Mouse (Mus musculus) heart, embryonic 12.5 days (tissue): ENCODE data around the gene Ing4. TPM values are rescaled to one million over a fixed set of nuclear protein-coding genes. Genes with fewer than 3 reads are reported as not detected.

Experiments used
- ATAC-seq: fragments of 200-750 bp; cut with Nextera tagmentation; 2 replicates; pipeline ENCODE4 v1.8.0; 2017; ENCODE audit warnings: moderate TSS enrichment, moderate library complexity; ENCODE audit not compliant: insufficient number of reproducible peaks, low FRiP score
- H3K27ac ChIP-seq: fragments of 300-500 bp; sonication (generic); 2 replicates; pipeline ENCODE4 v1.5.1; 2016; ENCODE audit warnings: mild to moderate bottlenecking, moderate library complexity; ENCODE audit not compliant: poor library complexity, severe bottlenecking
- H3K27me3 ChIP-seq: fragments of 300-500 bp; sonication (generic); replicated peaks from 2 replicates; pipeline ENCODE4 v1.6.1; 2016; ENCODE audit warnings: mild to moderate bottlenecking, moderate library complexity
- H3K36me3 ChIP-seq: fragments of 300-500 bp; sonication (generic); 2 replicates; pipeline ENCODE4 v1.6.1; 2016; ENCODE audit warnings: mild to moderate bottlenecking, moderate library complexity
- H3K4me1 ChIP-seq: fragments of 300-500 bp; sonication (generic); replicated peaks from 2 replicates; pipeline ENCODE4 v1.6.1; 2016; ENCODE audit warnings: mild to moderate bottlenecking
- H3K4me2 ChIP-seq: fragments of 300-500 bp; sonication (generic); 2 replicates; pipeline ENCODE4 v1.6.1; 2016; ENCODE audit warnings: mild to moderate bottlenecking, moderate library complexity
- H3K4me3 ChIP-seq: fragments of 300-500 bp; sonication (generic); 2 replicates; pipeline ENCODE4 v1.5.1; 2016; ENCODE audit warnings: mild to moderate bottlenecking
- H3K9ac ChIP-seq: fragments of 300-500 bp; sonication (generic); 2 replicates; pipeline ENCODE4 v1.6.1; 2016; ENCODE audit warnings: mild to moderate bottlenecking, moderate library complexity
- H3K9me3 ChIP-seq: fragments of 300-500 bp; sonication (generic); replicated peaks from 2 replicates; pipeline ENCODE4 v1.6.1; 2016; ENCODE audit warnings: mild to moderate bottlenecking, moderate library complexity
- WGBS: fragments of 180-500 bp; shearing (Covaris S2); methylation state at CpG from one replicate; pipeline ENCODE4 v1.1.7; 2016; 5-methylcytosine and 5-hydroxymethylcytosine counted together
- polyA plus RNA-seq: library from polyadenylated mRNA; unstranded; fragments of >200 nt; fragmentation: Nextera tagmentation; extraction: Ambion mirVana; gene quantifications from 2 replicates; pipeline ENCODE4 v1.2.1, GENCODE M21; 2016

Gene Ing4
- polyA plus RNA-seq, 1 experiment from 2014 or later, result 81.8 TPM

- peak overlapping the region; percentile 65 for H3K4me2 ChIP-seq
- H3K36me3 ChIP-seq, result no peaks in the 10 kb centered on the region
- no peaks in the 10 kb centered on the region for H3K27me3 ChIP-seq
- no peak for ATAC-seq
- H3K9ac ChIP-seq, result peak overlapping the region; percentile 57
- H3K9me3 ChIP-seq, result no peaks in the 10 kb centered on the region
- H3K27ac ChIP-seq, result peak overlapping the region; percentile 87
- peak overlapping the region; percentile 25; the same call in 1 of the 2 replicates for H3K4me3 ChIP-seq
- H3K4me1 ChIP-seq, result peaks cover 31% of the 10 kb centered on the region
- WGBS, result 59% methylated on average over 10 of the region's 10 CpGs
Observed at GRCm38 (mm10) chr6:125090341-125091085, 51.0 kb downstream of the Ing4 start.

DNA sequence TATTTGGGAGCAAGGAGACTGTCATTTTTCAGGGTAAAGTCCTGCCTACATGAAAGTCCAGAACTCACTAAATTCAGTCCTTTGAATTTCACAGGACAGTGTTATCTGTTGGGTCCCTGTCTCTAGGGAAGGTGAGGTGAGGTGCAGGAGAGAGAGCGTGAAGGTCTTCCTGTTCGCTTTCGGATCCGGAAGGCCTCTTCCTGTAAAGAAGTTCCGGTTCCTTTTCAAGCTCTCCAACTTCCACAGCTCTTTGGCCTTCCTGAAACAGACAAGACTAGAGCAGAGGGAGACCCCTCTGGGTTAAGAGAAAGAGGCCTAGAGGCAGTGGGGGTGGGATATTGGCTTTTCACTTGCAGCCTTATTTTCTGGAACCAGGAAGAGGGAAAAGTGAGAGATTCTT, 52.8 kb downstream of the Ing4 start:
- Histone ChIP-seq H3K36me3 (no peaks in the 10 kb centered on the region), H3K4me1 (peaks cover 34% of the 10 kb centered on the region), H3K9ac (no peak overlapping the region), H3K27ac (no peak overlapping the region), H3K4me3 (no peak overlapping the region), H3K27me3 (no peaks in the 10 kb centered on the region), H3K4me2 (no peak overlapping the region), H3K9me3 (no peaks in the 10 kb centered on the region)
- no peak for ATAC-seq
- WGBS, result 64% methylated on average over 5 of the region's 5 CpGs

DNA sequence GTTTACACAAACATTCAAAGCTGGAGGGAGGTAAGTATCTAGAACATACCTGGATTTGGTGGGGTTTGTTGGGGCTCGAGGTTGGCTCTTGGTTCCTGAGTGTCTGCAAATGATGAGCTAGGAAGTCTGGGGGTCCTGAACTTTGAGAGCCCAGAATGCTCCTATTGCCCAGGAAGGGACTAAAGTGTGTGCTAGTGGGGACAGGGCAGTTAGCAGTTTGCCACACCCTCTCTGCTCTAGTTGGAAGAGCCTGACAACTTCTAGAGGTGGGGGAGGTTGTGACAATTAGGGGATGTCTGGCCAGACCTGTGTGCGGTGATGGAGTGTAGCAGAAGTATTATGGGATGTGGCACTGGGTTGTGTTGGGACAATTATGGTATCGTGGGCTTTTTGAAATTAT, 55.3 kb downstream of the Ing4 start:
- Histone ChIP-seq H3K27ac (peak overlapping the region; percentile 95; the same call in 1 of the 2 replicates), H3K4me2 (no peak overlapping the region), H3K4me1 (peaks cover 45% of the 10 kb centered on the region), H3K4me3 (no peak overlapping the region), H3K27me3 (no peaks in the 10 kb centered on the region), H3K9ac (no peak overlapping the region), H3K36me3 (peaks cover 13% of the 10 kb centered on the region), H3K9me3 (no peaks in the 10 kb centered on the region)
- ATAC-seq, result no peak
- 53% methylated on average over 3 of the region's 3 CpGs for WGBS

GRCm38 (mm10) chr6:125095391-125096278, 56.1 kb downstream of the Ing4 start, which contains the start of gene Chd4:
Chd4 (plus strand) TSS chr6:125095981.
- WGBS, result 2% methylated on average over 44 of the region's 45 CpGs
- Histone ChIP-seq H3K9me3 (no peaks in the 10 kb centered on the region), H3K9ac (peak within 1 kb of the TSS; percentile 93), H3K36me3 (peaks cover 21% of the 10 kb centered on the region), H3K27me3 (no peaks in the 10 kb centered on the region), H3K4me3 (peak within 1 kb of the TSS; percentile 89), H3K4me2 (peak within 1 kb of the TSS; percentile 94), H3K4me1 (peaks cover 41% of the 10 kb centered on the region), H3K27ac (peak within 1 kb of the TSS; percentile 95)
- peak; percentile 84 for ATAC-seq

DNA sequence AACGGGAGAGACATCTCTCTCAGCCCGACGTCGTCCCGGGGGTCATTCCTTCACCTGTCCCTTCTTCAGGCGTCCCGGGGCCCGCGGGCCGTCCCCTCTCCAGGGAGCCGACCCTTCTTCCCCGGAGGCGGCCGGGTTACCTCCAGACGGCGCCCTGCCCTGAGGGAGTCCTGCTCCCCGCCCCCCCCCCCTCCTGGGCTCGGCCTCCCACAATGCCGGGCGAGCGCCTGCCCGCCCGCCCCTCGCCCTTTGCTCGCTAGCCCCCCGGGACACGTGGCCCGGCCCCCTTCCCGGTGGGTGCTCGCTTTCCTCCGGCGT, 56.7 kb downstream of the Ing4 start:
- 0% methylated on average over 8 of the region's 32 CpGs for WGBS
- H3K27ac ChIP-seq, result peak overlapping the region; percentile 95
- peak overlapping the region; percentile 93 for H3K9ac ChIP-seq
- H3K36me3 ChIP-seq, result peaks cover 27% of the 10 kb centered on the region
- H3K9me3 ChIP-seq, result no peaks in the 10 kb centered on the region
- peak overlapping the region; percentile 89 for H3K4me3 ChIP-seq
- peaks cover 39% of the 10 kb centered on the region for H3K4me1 ChIP-seq
- no peaks in the 10 kb centered on the region for H3K27me3 ChIP-seq
- ATAC-seq, result peak; percentile 9
- peak overlapping the region; percentile 94 for H3K4me2 ChIP-seq

DNA sequence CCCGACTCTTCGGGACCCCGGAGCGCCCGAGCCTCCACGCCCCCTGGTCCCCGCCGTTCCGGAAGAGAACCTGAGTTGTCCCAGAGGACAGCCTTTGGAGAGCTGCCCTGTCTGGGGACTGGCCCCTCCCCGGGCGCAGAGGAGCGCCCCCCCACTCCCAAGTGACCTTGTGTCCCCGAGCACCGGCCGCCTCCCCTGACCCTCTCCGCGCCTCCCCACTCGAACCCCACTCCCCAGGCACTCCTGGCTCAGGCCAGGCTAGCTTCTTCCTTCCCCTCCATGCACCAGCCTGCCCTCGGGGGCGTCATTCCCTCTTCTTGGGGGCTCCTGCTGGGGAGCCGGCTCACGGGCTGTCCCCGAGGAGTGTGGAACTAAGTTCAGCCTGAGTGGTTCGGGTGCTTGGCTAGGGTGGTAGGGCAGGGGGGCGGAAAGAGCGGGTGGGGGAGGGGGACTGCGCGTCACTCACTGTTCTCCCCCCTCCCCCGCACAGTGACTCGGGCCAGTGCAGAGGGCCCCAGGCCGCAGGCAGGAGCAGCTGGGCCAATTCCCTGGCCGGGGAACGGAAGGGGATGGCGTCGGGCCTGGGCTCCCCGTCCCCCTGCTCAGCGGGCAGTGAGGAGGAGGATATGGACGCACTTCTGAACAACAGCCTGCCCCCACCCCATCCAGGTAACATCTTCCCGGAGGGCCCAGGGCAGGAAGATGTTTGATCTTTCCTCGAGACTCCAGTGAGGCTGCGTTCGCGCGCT, 57.2 kb downstream of the Ing4 start:
- Histone ChIP-seq H3K9ac (peak overlapping the region; percentile 93), H3K36me3 (peaks cover 32% of the 10 kb centered on the region), H3K27ac (peak overlapping the region; percentile 95), H3K9me3 (no peaks in the 10 kb centered on the region), H3K27me3 (no peaks in the 10 kb centered on the region), H3K4me3 (peak overlapping the region; percentile 89), H3K4me2 (peak overlapping the region; percentile 94), H3K4me1 (peaks cover 42% of the 10 kb centered on the region)
- under 1% methylated on average over 40 of the region's 44 CpGs for WGBS
- ATAC-seq, result peak; percentile 58

DNA sequence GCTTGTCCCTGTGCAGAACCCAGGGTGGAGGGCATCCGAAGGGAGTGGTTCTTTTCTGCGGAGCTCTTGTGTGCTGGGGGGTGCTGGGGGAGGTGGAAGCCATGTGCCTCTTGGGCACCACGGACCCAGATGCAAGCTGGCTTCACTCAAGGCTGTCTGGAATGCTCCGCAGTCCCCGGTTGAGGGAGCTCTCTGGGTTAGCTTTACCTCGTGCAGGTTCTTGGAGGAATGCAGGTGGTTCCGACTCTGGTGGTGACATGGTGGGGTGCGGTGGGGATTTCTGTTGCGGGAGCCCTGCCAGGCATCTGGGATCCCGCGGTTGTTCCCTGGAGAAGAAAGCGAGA, 57.8 kb downstream of the Ing4 start:
- peak; percentile 8; the same call in 1 of the 2 replicates for ATAC-seq
- under 1% methylated on average over 12 of the region's 12 CpGs for WGBS
- Histone ChIP-seq H3K36me3 (peaks cover 38% of the 10 kb centered on the region), H3K9me3 (no peaks in the 10 kb centered on the region), H3K4me3 (peak overlapping the region; percentile 89), H3K4me2 (peak overlapping the region; percentile 94), H3K27ac (peak overlapping the region; percentile 95), H3K9ac (peak overlapping the region; percentile 93), H3K4me1 (peaks cover 42% of the 10 kb centered on the region), H3K27me3 (no peaks in the 10 kb centered on the region)

- peak overlapping the region; percentile 94 for H3K4me2 ChIP-seq
- H3K4me3 ChIP-seq, result peak overlapping the region; percentile 89
- no peaks in the 10 kb centered on the region for H3K9me3 ChIP-seq
- H3K27ac ChIP-seq, result no peak overlapping the region
- peaks cover 42% of the 10 kb centered on the region for H3K4me1 ChIP-seq
- H3K27me3 ChIP-seq, result no peaks in the 10 kb centered on the region
- WGBS, result 33% methylated on average over 8 of the region's 8 CpGs
- ATAC-seq, result no peak
- peaks cover 44% of the 10 kb centered on the region for H3K36me3 ChIP-seq
- H3K9ac ChIP-seq, result peak overlapping the region; percentile 93
Observed at GRCm38 (mm10) chr6:125097951-125098350, 58.4 kb downstream of the Ing4 start.

GRCm38 (mm10) chr6:125098513-125098912, 59.0 kb downstream of the Ing4 start:
- Histone ChIP-seq H3K27ac (no peak overlapping the region), H3K4me2 (peak overlapping the region; percentile 94), H3K4me1 (peaks cover 42% of the 10 kb centered on the region), H3K9me3 (no peaks in the 10 kb centered on the region), H3K27me3 (no peaks in the 10 kb centered on the region), H3K9ac (peak overlapping the region; percentile 93), H3K4me3 (peak overlapping the region; percentile 89), H3K36me3 (peaks cover 48% of the 10 kb centered on the region)
- 40% methylated on average over 3 of the region's 3 CpGs for WGBS
- no peak for ATAC-seq
